ENCODE assay signal across 31 mouse cellular contexts in the genomic region with DNA sequence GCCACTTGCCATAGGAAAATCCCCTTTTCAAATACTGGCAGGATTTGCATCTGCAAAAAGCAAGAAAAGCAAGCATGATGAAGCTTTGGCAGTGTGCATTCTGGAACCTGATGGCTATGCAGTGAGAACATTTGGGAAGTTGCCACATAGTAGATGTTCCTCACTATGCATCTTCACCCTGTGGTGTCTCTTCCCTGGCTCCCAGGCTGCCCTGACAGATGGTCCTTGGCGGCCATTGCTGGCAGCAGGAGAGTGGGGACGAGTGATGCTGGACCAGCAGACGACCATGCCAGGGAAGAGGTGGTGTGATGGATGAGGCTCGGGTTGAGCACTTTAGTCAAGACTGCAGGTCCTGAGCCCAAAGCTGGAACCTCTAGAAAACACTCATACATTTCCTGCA.
DNase-seq lines count a peak whose midpoint lies in the region; ATAC-seq and TF ChIP-seq lines count a peak whose summit lies in the region.
"Had no signal": no experiment of that assay in that cellular context is flagged by ENCODE, and none has a peak within 500 bp of the region (broad histone marks: within the 10 kb centered on the region; RNA-seq: fewer than 3 reads in every experiment).

No protein-coding gene starts in this region.

- no peaks in the 10 kb centered on the region for H3K9me3 ChIP-seq in lung, postnatal 0 days (ENCODE audit: low read length)
- no peaks in the 10 kb centered on the region for H3K9me3 ChIP-seq in kidney, embryonic 15.5 days (replicated peaks)
- H3K9me3 ChIP-seq: embryonic facial prominence, embryonic 10.5 days; embryonic facial prominence, embryonic 15.5 days; heart, embryonic 10.5 days; heart, embryonic 15.5 days; lung, embryonic 15.5 days; midbrain, embryonic 10.5 days; midbrain, embryonic 15.5 days; neural tube, embryonic 12.5 days had no signal

- TF ChIP-seq POLR2A in cerebellum, adult 2 months (IDR thresholded peaks at IDR 0.05; ENCODE audit: borderline replicate concordance, insufficient read depth, low read length), result no peak

- no peak for TF ChIP-seq EP300 in lung, postnatal 0 days (IDR thresholded peaks at IDR 0.05)

- no peak overlapping the region for H3K9ac ChIP-seq in lung, postnatal 0 days (replicated peaks; ENCODE audit: low read depth)
- H3K9ac ChIP-seq in kidney, embryonic 15.5 days, result no peak overlapping the region
- H3K9ac ChIP-seq: embryonic facial prominence, embryonic 15.5 days; heart, embryonic 15.5 days; liver, embryonic 14.5 days; lung, embryonic 15.5 days; midbrain, embryonic 15.5 days; neural tube, embryonic 12.5 days had no signal

- H3K27ac ChIP-seq in lung, postnatal 0 days (ENCODE audit: low read length), result no peak overlapping the region
- no peak overlapping the region for H3K27ac ChIP-seq in cerebellum, adult 2 months (ENCODE audit: insufficient read depth, low read length)
- no peak overlapping the region for H3K27ac ChIP-seq in kidney, embryonic 15.5 days
- H3K27ac ChIP-seq: embryonic facial prominence, embryonic 10.5 days; embryonic facial prominence, embryonic 15.5 days; heart, embryonic 10.5 days; heart, embryonic 15.5 days; liver, embryonic 14.5 days; lung, embryonic 15.5 days; midbrain, embryonic 10.5 days; midbrain, embryonic 15.5 days; neural tube, embryonic 12.5 days; stomach, postnatal 0 days had no signal

- no peaks in the 10 kb centered on the region for H3K4me1 ChIP-seq in lung, postnatal 0 days (ENCODE audit: insufficient read depth, low read depth, low read length)
- peaks cover 5% of the 10 kb centered on the region for H3K4me1 ChIP-seq in cerebellum, adult 2 months (ENCODE audit: control insufficient read depth, insufficient read depth, low read length)
- peaks cover 20% of the 10 kb centered on the region for H3K4me1 ChIP-seq in kidney, embryonic 15.5 days
- H3K4me1 ChIP-seq: embryonic facial prominence, embryonic 10.5 days; embryonic facial prominence, embryonic 15.5 days had no signal

- H3K4me2 ChIP-seq in lung, postnatal 0 days (replicated peaks; ENCODE audit: low read depth, low read length), result no peak overlapping the region
- no peak overlapping the region for H3K4me2 ChIP-seq in kidney, embryonic 15.5 days
- H3K4me2 ChIP-seq: embryonic facial prominence, embryonic 15.5 days; heart, embryonic 15.5 days; lung, embryonic 15.5 days; midbrain, embryonic 15.5 days; neural tube, embryonic 12.5 days had no signal

- H3K4me3 ChIP-seq in lung, postnatal 0 days (ENCODE audit: low read depth, low read length), result no peak overlapping the region
- no peak overlapping the region for H3K4me3 ChIP-seq in cerebellum, adult 2 months (replicated peaks; ENCODE audit: insufficient read depth, low read depth, low read length)
- H3K4me3 ChIP-seq in kidney, embryonic 15.5 days (replicated peaks), result no peak overlapping the region
- H3K4me3 ChIP-seq: embryonic facial prominence, embryonic 10.5 days; embryonic facial prominence, embryonic 15.5 days; heart, embryonic 10.5 days; heart, embryonic 15.5 days; lung, embryonic 15.5 days; midbrain, embryonic 10.5 days; midbrain, embryonic 15.5 days; myocyte; neural tube, embryonic 12.5 days had no signal

- H3K36me3 ChIP-seq in lung, postnatal 0 days (ENCODE audit: insufficient read depth, low read length), result peaks cover 14% of the 10 kb centered on the region; the same call in 1 of the 2 replicates
- peaks cover 35% of the 10 kb centered on the region for H3K36me3 ChIP-seq in kidney, embryonic 15.5 days
- H3K36me3 ChIP-seq: midbrain, embryonic 10.5 days; midbrain, embryonic 15.5 days; neural tube, embryonic 12.5 days had no signal

- no peaks in the 10 kb centered on the region for H3K27me3 ChIP-seq in lung, postnatal 0 days (replicated peaks; ENCODE audit: insufficient read depth, low read length)
- no peaks in the 10 kb centered on the region for H3K27me3 ChIP-seq in cerebellum, adult 2 months (ENCODE audit: control insufficient read depth, insufficient read depth, low read length)
- no peaks in the 10 kb centered on the region for H3K27me3 ChIP-seq in kidney, embryonic 15.5 days
- H3K27me3 ChIP-seq: embryonic facial prominence, embryonic 15.5 days; heart, embryonic 15.5 days; lung, embryonic 15.5 days; neural tube, embryonic 12.5 days had no signal

- 0 out of 2 replicates have a peak, but pooled peaks have one; percentile 6 for ATAC-seq in lung, postnatal 0 days
- peak; percentile 65 for ATAC-seq in cerebellum, adult (ENCODE audit: insufficient number of reproducible peaks, low FRiP score, low TSS enrichment)
- no peak for ATAC-seq in kidney, embryonic 15.5 days (replicated peaks; ENCODE audit: low FRiP score)
- ATAC-seq: forebrain, embryonic 14.5 days; intestine, embryonic 16.5 days; midbrain, embryonic 15.5 days had no signal

- 66% methylated on average over 4 of the region's 4 CpGs for WGBS in lung, postnatal 0 days
- 2% methylated on average over 4 of the region's 4 CpGs for WGBS in cerebellum, adult 2 months
- WGBS in kidney, embryonic 15.5 days, result 90% methylated on average over 4 of the region's 4 CpGs

- DNase-seq in lung, postnatal 0 days (ENCODE audit: low spot score), result no peak
- DNase-seq in lung, postnatal 25 days (ENCODE audit: low spot score), result no peak
- DNase-seq in cerebellum, adult 2 months, result peak; percentile 77 to 87
- peak; percentile 72 to 85 for DNase-seq in cerebellum, postnatal 14 days
- no peak for DNase-seq in kidney, adult 11 months
- DNase-seq in spleen, postnatal 4 days (ENCODE audit: low spot score in 2 of 2), result no peak
- DNase-seq: adrenal gland, postnatal 14 days; gastrocnemius, postnatal 25 days; heart, adult 11 months; kidney, postnatal 4 days; layer of hippocampus, postnatal 36 days; liver; right cerebral cortex, adult 18-20 months; spleen, adult 18-20 months; thymus, adult 18-20 months; thymus, postnatal 25 days had no signal

- TF ChIP-seq CTCF in lung, postnatal 0 days (IDR thresholded peaks at IDR 0.05), result no peak
- no peak for TF ChIP-seq CTCF in cerebellum, adult 2 months (IDR thresholded peaks at IDR 0.05; ENCODE audit: borderline replicate concordance, insufficient read depth, low read depth, low read length)

Comparison
In these comparisons a context has a peak if more than half of its experiments do, and no peak if none do; other contexts are left out.
1. DNase-seq: peak in cerebellum, adult 2 months (2 of 2) and cerebellum, postnatal 14 days (2 of 2); none in lung, postnatal 0 days (single experiment), lung, postnatal 25 days (single experiment), kidney, adult 11 months (single experiment) and spleen, postnatal 4 days (0 of 2).